Mouse (Mus musculus): ENCODE data around the gene Egfl7.

Gene Egfl7

DNA sequence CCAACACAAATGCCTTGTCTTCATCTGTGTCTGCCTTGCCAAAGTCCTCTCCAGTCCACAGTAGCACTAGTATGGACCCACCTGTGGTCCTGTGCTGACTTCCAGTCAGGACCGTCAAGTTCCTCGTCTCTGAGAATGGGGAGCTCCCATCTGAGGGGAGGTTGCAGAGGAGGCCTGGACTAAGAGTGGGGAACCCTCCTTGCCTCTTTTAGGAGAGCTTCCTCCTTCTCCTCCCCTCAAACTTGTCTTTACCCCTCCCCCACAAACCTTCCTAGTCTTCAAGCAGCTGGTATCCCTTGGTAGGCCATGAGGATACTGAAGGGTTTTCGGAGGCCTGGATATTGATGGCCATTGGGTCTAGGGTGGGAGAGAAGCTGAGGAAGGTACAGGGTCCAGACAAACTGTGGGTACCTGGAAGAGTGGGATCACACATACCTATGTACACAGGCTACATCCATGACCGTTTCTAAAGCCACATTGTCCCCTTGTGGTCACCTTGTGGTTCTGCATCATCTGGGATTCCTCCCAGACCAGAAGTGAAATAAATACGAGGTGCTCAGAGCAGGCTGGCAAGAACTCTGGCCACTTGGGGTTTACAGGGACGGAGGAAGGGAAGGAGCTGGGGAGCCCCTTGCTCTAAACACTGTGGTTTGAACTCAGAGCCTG is 18.3 kb upstream of the Egfl7 start:
- peak in 1 of 2 experiments; percentile 89 for DNase-seq (ENCODE audit: inconsistent age in 2 of 2, low spot score in 1 of 2)

- peak in 1 of 2 experiments; percentile 79 for DNase-seq (ENCODE audit: inconsistent age in 2 of 2, low spot score in 1 of 2)
Observed at GRCm38 (mm10) chr2:26566221-26566620, 13.6 kb upstream of the Egfl7 start.

- peak in 1 of 2 experiments; percentile 73 for DNase-seq (ENCODE audit: inconsistent age in 2 of 2, low spot score in 1 of 2)
Observed at GRCm38 (mm10) chr2:26570034-26570433, 9.8 kb upstream of the Egfl7 start.

GRCm38 (mm10) chr2:26571400-26571799 is 8.4 kb upstream of the Egfl7 start:
- DNase-seq (ENCODE audit: inconsistent age in 2 of 2, low spot score in 1 of 2) = no peak

GRCm38 (mm10) chr2:26571826-26572225 is 8.0 kb upstream of the Egfl7 start:
- DNase-seq (ENCODE audit: inconsistent age in 2 of 2, low spot score in 1 of 2) = peak; percentile 69 to 76

- DNase-seq (ENCODE audit: inconsistent age in 2 of 2, low spot score in 1 of 2) = peak; percentile 56 to 80
Observed at GRCm38 (mm10) chr2:26573396-26573795, 6.4 kb upstream of the Egfl7 start.

GRCm38 (mm10) chr2:26573807-26574206 is 6.0 kb upstream of the Egfl7 start:
- DNase-seq (ENCODE audit: inconsistent age in 2 of 2, low spot score in 1 of 2) = no peak

GRCm38 (mm10) chr2:26574862-26575261 is 5.0 kb upstream of the Egfl7 start:
- DNase-seq (ENCODE audit: inconsistent age in 2 of 2, low spot score in 1 of 2) = no peak

- DNase-seq (ENCODE audit: inconsistent age in 2 of 2, low spot score in 1 of 2) = no peak
Observed at GRCm38 (mm10) chr2:26575378-26575777, 4.4 kb upstream of the Egfl7 start.

GRCm38 (mm10) chr2:26575865-26576264 is 3.9 kb upstream of the Egfl7 start:
- peak; percentile 70 to 77 for DNase-seq (ENCODE audit: inconsistent age in 2 of 2, low spot score in 1 of 2)

DNA sequence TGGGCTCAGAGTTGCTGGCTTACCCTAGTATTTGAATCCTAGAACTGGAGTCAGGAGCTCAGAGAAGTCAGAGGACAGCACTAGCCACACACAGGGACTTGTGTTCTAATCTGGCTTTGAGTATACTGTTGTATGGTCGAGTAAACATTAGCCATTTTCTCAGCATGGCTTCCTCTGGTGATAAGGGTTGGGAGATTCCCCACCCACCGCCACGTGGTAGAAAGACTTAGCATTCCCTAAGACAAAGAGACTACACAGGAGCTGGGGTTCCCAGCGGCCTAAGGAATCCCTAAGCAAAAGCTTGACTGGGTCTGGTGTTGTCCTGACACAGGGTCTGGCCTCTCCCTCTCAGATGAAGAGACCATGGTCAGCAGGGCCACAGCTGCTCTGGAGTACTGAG is 3.4 kb upstream of the Egfl7 start:
- no peak for DNase-seq (ENCODE audit: inconsistent age in 2 of 2, low spot score in 1 of 2)

- DNase-seq (ENCODE audit: inconsistent age in 2 of 2, low spot score in 1 of 2) = peak; percentile 69 to 77
Observed at GRCm38 (mm10) chr2:26578369-26578768, 1.4 kb upstream of the Egfl7 start.

- peak; percentile 30 to 66 for DNase-seq (ENCODE audit: inconsistent age in 2 of 2, low spot score in 1 of 2)
Observed at GRCm38 (mm10) chr2:26580751-26581150, 937 bp downstream of the Egfl7 start.

GRCm38 (mm10) chr2:26582203-26582602 is 2.4 kb downstream of the Egfl7 start:
- peak; percentile 44 to 57 for DNase-seq (ENCODE audit: inconsistent age in 2 of 2, low spot score in 1 of 2)

DNA sequence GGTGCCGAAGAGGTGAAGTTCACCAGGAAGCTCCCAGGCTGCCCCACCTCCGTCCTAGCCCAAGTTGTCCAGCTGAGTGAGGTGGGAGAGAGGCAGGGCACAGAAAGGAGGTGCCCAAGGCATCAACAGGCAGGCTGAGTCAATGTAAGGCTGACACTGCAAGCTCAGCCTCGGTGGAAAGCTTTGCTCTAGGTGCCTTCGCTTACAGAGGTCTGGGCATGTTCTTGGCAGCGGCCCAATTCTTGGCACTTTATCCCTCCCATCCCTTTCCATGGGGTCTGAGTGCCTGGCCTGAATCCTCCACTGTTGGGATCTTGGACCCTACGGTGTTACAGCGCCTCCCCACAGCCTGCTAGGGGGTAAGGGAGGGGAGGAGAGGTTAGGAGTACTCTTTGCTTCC is 2.9 kb downstream of the Egfl7 start:
- DNase-seq (ENCODE audit: inconsistent age in 2 of 2, low spot score in 1 of 2) = peak; percentile 15 to 52

DNA sequence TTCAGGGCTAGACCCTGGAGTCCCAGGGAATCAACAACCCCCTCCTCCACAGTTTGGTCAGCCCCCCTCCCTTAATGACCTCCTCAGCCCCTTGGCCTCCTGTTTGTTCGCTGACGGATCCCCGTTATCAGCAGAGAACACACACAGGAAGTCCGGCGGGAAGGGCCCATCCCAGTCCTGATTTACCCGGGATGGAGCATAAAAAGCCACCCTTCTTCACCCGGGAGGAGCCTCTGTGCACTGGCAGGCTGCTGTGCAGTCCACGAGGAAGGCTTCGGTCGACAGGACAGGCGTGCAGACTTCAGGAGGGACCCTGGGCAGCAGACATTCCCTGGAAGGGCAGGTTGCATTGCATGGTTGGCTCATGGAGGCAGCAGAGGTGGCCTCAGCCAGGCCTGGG is 3.8 kb downstream of the Egfl7 start:
- peak; percentile 73 to 85 for DNase-seq (ENCODE audit: inconsistent age in 2 of 2, low spot score in 1 of 2)

- no peak for DNase-seq (ENCODE audit: inconsistent age in 2 of 2, low spot score in 1 of 2)
Observed at GRCm38 (mm10) chr2:26585713-26586112, 5.9 kb downstream of the Egfl7 start.

DNA sequence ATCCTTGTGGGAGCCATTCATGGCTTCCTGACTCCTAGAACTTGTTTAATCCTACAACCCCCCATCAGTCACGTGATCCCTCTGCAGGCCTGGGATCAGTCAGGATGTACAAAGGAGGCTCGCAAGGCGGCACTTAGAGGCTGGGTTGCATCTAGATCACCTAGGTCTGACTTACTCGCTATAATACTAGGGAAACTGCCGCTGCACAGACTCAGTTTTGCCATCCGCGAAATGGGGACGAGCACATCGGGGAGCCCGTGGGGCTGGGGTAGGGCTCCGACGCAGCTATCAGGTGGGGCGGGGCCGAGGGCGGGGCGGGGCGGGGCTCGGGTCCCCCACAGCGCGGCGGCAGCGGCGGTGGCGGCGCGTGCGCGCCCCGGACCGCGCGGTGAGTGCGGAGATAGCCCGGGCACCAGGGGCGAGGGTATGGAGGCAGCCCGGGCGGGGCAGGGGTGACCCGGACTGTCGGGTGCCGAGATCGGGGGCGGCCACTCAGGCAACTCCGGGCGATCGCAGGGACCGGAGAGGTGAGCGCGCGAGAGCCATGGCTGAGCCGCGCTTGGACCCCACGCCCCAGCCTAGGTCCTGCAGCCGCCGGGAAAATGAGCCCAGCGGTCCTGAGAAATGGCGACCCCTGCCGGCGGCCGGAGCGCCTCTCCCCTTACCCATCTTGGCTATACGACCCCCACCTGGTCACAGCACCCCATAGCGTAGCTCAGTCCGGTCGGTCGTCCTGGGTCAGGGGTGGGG is 6.7 kb downstream of the Egfl7 start, which contains the start of gene Gm20532:
TSS of gene Gm20532 (plus strand) at position 346 of the 750 bp plus-strand sequence.
- DNase-seq (ENCODE audit: inconsistent age in 2 of 2, low spot score in 1 of 2) = peak; percentile 70 to 88

- DNase-seq (ENCODE audit: inconsistent age in 2 of 2, low spot score in 1 of 2) = no peak
Observed at GRCm38 (mm10) chr2:26587044-26587405, 7.2 kb downstream of the Egfl7 start.

GRCm38 (mm10) chr2:26588573-26588972 is 8.8 kb downstream of the Egfl7 start:
- DNase-seq (ENCODE audit: inconsistent age in 2 of 2, low spot score in 1 of 2) = peak; percentile 13 to 44

DNA sequence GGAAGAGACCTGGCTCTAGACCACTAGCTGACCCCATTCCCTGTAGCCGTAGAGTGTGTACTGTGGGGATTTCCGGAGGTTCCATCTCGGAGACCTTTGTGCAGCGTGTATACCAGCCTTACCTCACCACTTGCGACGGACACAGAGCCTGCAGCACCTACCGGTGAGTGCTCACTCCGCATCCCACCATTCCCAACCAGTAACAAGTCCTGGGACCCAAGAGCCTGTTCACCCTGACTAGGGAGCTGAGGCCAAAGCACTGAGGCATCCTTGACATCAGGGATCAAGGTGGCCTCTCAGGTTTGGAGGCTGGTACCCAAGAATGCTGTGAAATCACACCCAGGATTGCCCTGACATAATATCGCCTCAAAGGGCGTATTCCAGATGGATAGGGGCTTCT is 9.5 kb downstream of the Egfl7 start:
- DNase-seq (ENCODE audit: inconsistent age in 2 of 2, low spot score in 1 of 2) = peak; percentile 17 to 62

- peak in 1 of 2 experiments; percentile 15 for DNase-seq (ENCODE audit: inconsistent age in 2 of 2, low spot score in 1 of 2)
Observed at GRCm38 (mm10) chr2:26590282-26590681, 10.5 kb downstream of the Egfl7 start.

Measured in adrenal gland, adult (tissue).